Comparison of ENCODE assay signal across 8 mouse cellular contexts in genomic region chr13:78210029-78210747, GRCm38 (mm10). TPM values are rescaled to one million over a fixed set of nuclear protein-coding genes. Genes with fewer than 3 reads are reported as not detected.
DNase-seq lines count a peak whose midpoint lies in the region; ATAC-seq and TF ChIP-seq lines count a peak whose summit lies in the region.

No protein-coding gene starts in this region.

- intact Hi-C loops in left cerebral cortex, postnatal 36 days (cut with DNase I): no loop called here

- ATAC-seq in forebrain, embryonic 14.5 days: peak; percentile 52
- ATAC-seq in midbrain, postnatal 0 days (ENCODE audit: low FRiP score): peak; percentile 55

- H3K4me2 ChIP-seq in forebrain, embryonic 14.5 days (ENCODE audit: low read length): peak overlapping the region; percentile 81
- peak overlapping the region; percentile 84 for H3K4me2 ChIP-seq in midbrain, postnatal 0 days (ENCODE audit: low read depth, low read length, poor library complexity, severe bottlenecking)

- peak; percentile 27 to 42 for DNase-seq in lung, postnatal 4 days
- no peak for DNase-seq in lung, postnatal 10 days
- DNase-seq in cerebellum, adult 2 months: peak; percentile 57 to 66
- peak; percentile 71 for DNase-seq in forebrain, embryonic 14.5 days (ENCODE audit: low spot score)
- peak; percentile 52 to 70 for DNase-seq in left cerebral cortex, postnatal 36 days (ENCODE audit: low spot score in 2 of 2)
- DNase-seq in midbrain, postnatal 0 days (ENCODE audit: low spot score): peak; percentile 52
- no peak for DNase-seq in gastrocnemius, adult 18-20 months (ENCODE audit: low spot score)
- no peak for DNase-seq in spleen, adult 12 weeks (ENCODE audit: low spot score)

- WGBS in cerebellum, adult 2 months: 1% methylated on average over 38 of the region's 38 CpGs
- 1% methylated on average over 38 of the region's 38 CpGs for WGBS in forebrain, embryonic 14.5 days
- 1% methylated on average over 38 of the region's 38 CpGs for WGBS in midbrain, postnatal 0 days

- peak overlapping the region; percentile 70 for H3K4me3 ChIP-seq in cerebellum, adult 2 months (replicated peaks; ENCODE audit: insufficient read depth, low read depth, low read length)
- H3K4me3 ChIP-seq in forebrain, embryonic 14.5 days (ENCODE audit: low read depth, low read length): peak overlapping the region; percentile 34
- peak overlapping the region; percentile 42 for H3K4me3 ChIP-seq in midbrain, postnatal 0 days (ENCODE audit: low read depth, low read length)

- no peaks in the 10 kb centered on the region for H3K9me3 ChIP-seq in forebrain, embryonic 14.5 days (replicated peaks; ENCODE audit: control insufficient read depth, low read length)
- H3K9me3 ChIP-seq in midbrain, postnatal 0 days (ENCODE audit: low read length): no peaks in the 10 kb centered on the region

- TF ChIP-seq CTCF in cerebellum, adult 2 months (IDR thresholded peaks at IDR 0.05; ENCODE audit: borderline replicate concordance, insufficient read depth, low read depth, low read length): no peak
- no peak for TF ChIP-seq CTCF in midbrain, postnatal 0 days (IDR thresholded peaks at IDR 0.05)

- TF ChIP-seq POLR2A in cerebellum, adult 2 months (IDR thresholded peaks at IDR 0.05; ENCODE audit: borderline replicate concordance, insufficient read depth, low read length): no peak

- no peaks in the 10 kb centered on the region for H3K27me3 ChIP-seq in cerebellum, adult 2 months (ENCODE audit: control insufficient read depth, insufficient read depth, low read length)
- H3K27me3 ChIP-seq in forebrain, embryonic 14.5 days (replicated peaks; ENCODE audit: control insufficient read depth, insufficient read depth, low read length): no peaks in the 10 kb centered on the region; the same call in 1 of the 2 replicates
- H3K27me3 ChIP-seq in midbrain, postnatal 0 days (ENCODE audit: insufficient read depth, low read length): 0 out of 2 replicates have a peak, but pooled peaks cover 4% of the 10 kb centered on the region

- peak overlapping the region; percentile 73 for H3K9ac ChIP-seq in forebrain, embryonic 14.5 days (ENCODE audit: low read length)
- peak overlapping the region; percentile 52 for H3K9ac ChIP-seq in midbrain, postnatal 0 days (replicated peaks; ENCODE audit: low read length, poor library complexity, severe bottlenecking)

- no peaks in the 10 kb centered on the region for H3K4me1 ChIP-seq in cerebellum, adult 2 months (ENCODE audit: control insufficient read depth, insufficient read depth, low read length)
- H3K4me1 ChIP-seq in forebrain, embryonic 14.5 days (ENCODE audit: control insufficient read depth, insufficient read depth, low read length): peaks cover 27% of the 10 kb centered on the region
- H3K4me1 ChIP-seq in midbrain, postnatal 0 days (ENCODE audit: insufficient read depth, low read length): no peaks in the 10 kb centered on the region

- 0 out of 2 replicates have a peak overlapping the region, but pooled peaks have one; percentile 10 for H3K27ac ChIP-seq in cerebellum, adult 2 months (ENCODE audit: insufficient read depth, low read length)
- peak overlapping the region; percentile 89 for H3K27ac ChIP-seq in forebrain, embryonic 14.5 days (ENCODE audit: low read depth, low read length)
- peak overlapping the region; percentile 19 for H3K27ac ChIP-seq in midbrain, postnatal 0 days (ENCODE audit: low read depth, low read length)

- H3K36me3 ChIP-seq in forebrain, embryonic 14.5 days (ENCODE audit: control insufficient read depth, insufficient read depth, low read length): no peaks in the 10 kb centered on the region
- H3K36me3 ChIP-seq in midbrain, postnatal 0 days (ENCODE audit: insufficient read depth, low read length): no peaks in the 10 kb centered on the region

RNA-seq across cellular contexts. Expression of gene Nr2f1, which starts 10.6 kb away (rescaled TPM):
- 71.3 and 84.5 TPM in 2 replicates for polyA plus RNA-seq in cerebellum, adult 2 months (2012; rRNA removed)
- polyA plus RNA-seq in forebrain, embryonic 14.5 days (2014; fragmentation: Nextera tagmentation; extraction: Ambion mirVana): 75.7 and 82.0 TPM in 2 replicates
- 100 to 1,000 TPM; 128 to 130 TPM for total RNA-seq in left cerebral cortex, postnatal 36 days (2021)
- total RNA-seq in midbrain, postnatal 0 days (2014; rRNA removed): 163 and 184 TPM in 2 replicates
- polyA plus RNA-seq in midbrain, postnatal 0 days (2015; fragmentation: Nextera tagmentation; extraction: Ambion mirVana): 46.4 and 55.5 TPM in 2 replicates
- total RNA-seq in gastrocnemius, adult 18-20 months (2021): under 1 TPM; 0.64 to 0.83 TPM

Comparison
In these comparisons a context has a peak if more than half of its experiments do, and no peak if none do; other contexts are left out.
1. DNase-seq: peak in lung, postnatal 4 days (2 of 2), cerebellum, adult 2 months (2 of 2), forebrain, embryonic 14.5 days (single experiment), left cerebral cortex, postnatal 36 days (2 of 2) and midbrain, postnatal 0 days (single experiment); none in lung, postnatal 10 days (single experiment), gastrocnemius, adult 18-20 months (single experiment) and spleen, adult 12 weeks (single experiment).
2. H3K27ac ChIP-seq: peak in every context shown above with its lines; median percentile 89 in forebrain, embryonic 14.5 days; 19 in midbrain, postnatal 0 days; 10 in cerebellum, adult 2 months.
3. RNA of gene Nr2f1, which starts 10.6 kb away (total RNA-seq): 163 to 184 TPM in midbrain, postnatal 0 days and 128 to 130 TPM in left cerebral cortex, postnatal 36 days; 0.64 to 0.83 TPM in gastrocnemius, adult 18-20 months; every median in the first group is over 10 times any median in the second.
4. Peak in every context shown above with its lines, with median percentiles within 50 percentile points of each other: H3K4me3 ChIP-seq.